Mouse (Mus musculus): ENCODE measurements around the gene Lgals3. TPM values are rescaled to one million over a fixed set of nuclear protein-coding genes. Genes with fewer than 3 reads are reported as not detected.

Lgals3 gene
- polyA plus RNA-seq, 1 experiment from 2014 or later, result 1.5 TPM

DNA sequence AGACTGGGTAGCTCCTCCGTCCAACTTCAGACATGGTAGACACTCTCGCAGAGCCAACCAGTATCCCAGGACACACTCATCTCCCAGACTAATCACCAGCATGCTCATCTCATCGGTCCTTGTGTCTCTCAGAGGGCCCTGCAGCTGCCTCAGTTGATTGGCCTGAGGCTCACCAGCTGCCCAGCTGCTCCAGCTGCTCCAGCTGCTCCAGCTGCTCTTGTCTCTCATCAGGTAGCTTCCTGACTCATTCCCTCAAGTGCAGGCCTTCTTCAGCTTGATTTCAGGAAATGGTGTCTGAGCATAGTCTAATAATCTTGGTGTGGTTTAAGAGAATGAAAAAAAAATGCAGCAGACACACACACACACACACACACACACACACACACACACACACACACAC lies 10.9 kb upstream of the Lgals3 start:
- WGBS, result 75% methylated on average over 3 of the region's 3 CpGs
- Histone ChIP-seq H3K9ac (replicated peaks; ENCODE audit: low read length) (no peak overlapping the region), H3K4me1 (ENCODE audit: control insufficient read depth, insufficient read depth, low read length) (no peaks in the 10 kb centered on the region), H3K9me3 (replicated peaks; ENCODE audit: control insufficient read depth, low read length) (no peaks in the 10 kb centered on the region), H3K27me3 (ENCODE audit: control insufficient read depth, insufficient read depth, low read length) (no peaks in the 10 kb centered on the region), H3K4me2 (ENCODE audit: low read depth, low read length) (no peak overlapping the region), H3K36me3 (replicated peaks; ENCODE audit: control insufficient read depth, insufficient read depth, low read depth, low read length) (no peaks in the 10 kb centered on the region), H3K4me3 (ENCODE audit: low read depth, low read length) (no peak overlapping the region), H3K27ac (replicated peaks; ENCODE audit: low read depth, low read length) (no peak overlapping the region)
- no peak for DNase-seq (ENCODE audit: low spot score)
- ATAC-seq (replicated peaks; ENCODE audit: insufficient number of reproducible peaks, low FRiP score, low TSS enrichment, low read depth), result no peak

DNA sequence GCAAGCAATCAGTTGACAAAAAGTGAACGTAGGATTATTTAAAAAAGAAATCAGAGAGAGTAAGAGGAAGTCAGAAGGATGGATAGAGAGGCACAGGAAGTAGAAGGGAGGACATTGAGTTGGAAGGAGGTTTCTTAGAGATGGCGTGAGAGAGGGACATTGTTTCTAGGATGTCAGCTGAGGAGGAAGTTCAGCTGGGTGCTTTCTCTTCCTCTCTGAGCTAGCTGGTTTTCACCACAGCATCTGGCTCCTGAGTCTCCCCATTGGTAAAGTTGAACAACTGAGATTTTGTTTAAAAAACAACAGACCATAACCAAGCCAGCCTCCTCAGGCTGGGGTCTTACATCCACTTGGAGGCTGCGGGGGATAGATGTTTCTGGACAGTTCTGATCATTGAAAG lies 7.9 kb upstream of the Lgals3 start:
- H3K4me3 ChIP-seq (ENCODE audit: low read depth, low read length), result no peak overlapping the region
- no peaks in the 10 kb centered on the region for H3K9me3 ChIP-seq (replicated peaks; ENCODE audit: control insufficient read depth, low read length)
- DNase-seq (ENCODE audit: low spot score), result no peak
- WGBS, result 78% methylated on average over 3 of the region's 3 CpGs
- no peaks in the 10 kb centered on the region for H3K36me3 ChIP-seq (replicated peaks; ENCODE audit: control insufficient read depth, insufficient read depth, low read depth, low read length)
- H3K27me3 ChIP-seq (ENCODE audit: control insufficient read depth, insufficient read depth, low read length), result no peaks in the 10 kb centered on the region
- H3K4me2 ChIP-seq (ENCODE audit: low read depth, low read length), result no peak overlapping the region
- no peak for ATAC-seq (replicated peaks; ENCODE audit: insufficient number of reproducible peaks, low FRiP score, low TSS enrichment, low read depth)
- no peak overlapping the region for H3K27ac ChIP-seq (replicated peaks; ENCODE audit: low read depth, low read length)
- H3K9ac ChIP-seq (replicated peaks; ENCODE audit: low read length), result no peak overlapping the region
- H3K4me1 ChIP-seq (ENCODE audit: control insufficient read depth, insufficient read depth, low read length), result no peaks in the 10 kb centered on the region

DNA sequence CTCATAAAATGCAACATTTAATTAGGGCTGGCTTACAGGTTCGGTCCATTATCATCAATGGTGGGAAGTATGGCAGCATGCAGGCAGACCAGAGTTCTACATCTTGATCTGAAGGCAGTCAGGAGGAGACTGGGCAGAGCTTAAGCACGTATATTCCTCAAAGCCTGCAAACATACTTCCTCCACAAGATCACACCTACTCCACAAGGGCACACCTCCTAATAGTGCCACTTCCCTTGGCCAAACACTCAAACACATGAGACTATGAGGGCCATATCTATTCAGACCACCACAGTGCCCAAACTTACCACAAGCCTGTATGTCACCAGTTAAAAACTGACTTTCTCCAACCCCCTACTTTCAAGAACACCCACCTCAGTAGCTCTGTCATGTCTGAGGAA lies 6.1 kb upstream of the Lgals3 start:
- Histone ChIP-seq H3K4me3 (ENCODE audit: low read depth, low read length) (no peak overlapping the region), H3K4me1 (ENCODE audit: control insufficient read depth, insufficient read depth, low read length) (no peaks in the 10 kb centered on the region), H3K4me2 (ENCODE audit: low read depth, low read length) (no peak overlapping the region), H3K9ac (replicated peaks; ENCODE audit: low read length) (no peak overlapping the region), H3K27me3 (ENCODE audit: control insufficient read depth, insufficient read depth, low read length) (no peaks in the 10 kb centered on the region), H3K27ac (replicated peaks; ENCODE audit: low read depth, low read length) (no peak overlapping the region), H3K36me3 (replicated peaks; ENCODE audit: control insufficient read depth, insufficient read depth, low read depth, low read length) (no peaks in the 10 kb centered on the region), H3K9me3 (replicated peaks; ENCODE audit: control insufficient read depth, low read length) (no peaks in the 10 kb centered on the region)
- DNase-seq (ENCODE audit: low spot score) (no peak), ATAC-seq (replicated peaks; ENCODE audit: insufficient number of reproducible peaks, low FRiP score, low TSS enrichment, low read depth) (no peak)
- 84% methylated on average over 2 of the region's 2 CpGs for WGBS

DNA sequence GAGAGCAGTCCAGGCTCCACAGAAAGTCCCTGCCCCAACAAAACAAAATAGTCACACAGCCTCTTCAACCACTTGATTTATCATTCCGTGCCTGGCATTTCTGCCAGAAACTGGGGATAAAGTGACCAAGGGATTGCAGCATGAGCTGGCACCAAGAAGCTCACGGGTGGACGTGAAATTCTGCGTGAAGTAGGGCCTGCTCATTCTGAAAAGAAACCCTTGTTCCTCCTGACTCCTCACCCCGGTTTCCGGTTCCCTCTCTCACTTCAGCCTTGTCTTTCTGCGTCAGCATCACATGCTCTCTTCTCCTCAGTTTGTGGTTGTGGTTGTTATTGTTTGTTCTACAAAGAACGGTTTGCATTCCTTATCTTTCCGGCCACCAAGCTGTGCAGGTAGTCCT lies 5.7 kb upstream of the Lgals3 start:
- no peak for DNase-seq (ENCODE audit: low spot score)
- H3K27me3 ChIP-seq (ENCODE audit: control insufficient read depth, insufficient read depth, low read length), result no peaks in the 10 kb centered on the region
- no peaks in the 10 kb centered on the region for H3K9me3 ChIP-seq (replicated peaks; ENCODE audit: control insufficient read depth, low read length)
- no peaks in the 10 kb centered on the region for H3K36me3 ChIP-seq (replicated peaks; ENCODE audit: control insufficient read depth, insufficient read depth, low read depth, low read length)
- no peaks in the 10 kb centered on the region for H3K4me1 ChIP-seq (ENCODE audit: control insufficient read depth, insufficient read depth, low read length)
- ATAC-seq (replicated peaks; ENCODE audit: insufficient number of reproducible peaks, low FRiP score, low TSS enrichment, low read depth), result no peak
- WGBS, result 85% methylated on average over 9 of the region's 9 CpGs
- H3K27ac ChIP-seq (replicated peaks; ENCODE audit: low read depth, low read length), result no peak overlapping the region
- no peak overlapping the region for H3K4me2 ChIP-seq (ENCODE audit: low read depth, low read length)
- H3K9ac ChIP-seq (replicated peaks; ENCODE audit: low read length), result no peak overlapping the region
- H3K4me3 ChIP-seq (ENCODE audit: low read depth, low read length), result no peak overlapping the region

DNA sequence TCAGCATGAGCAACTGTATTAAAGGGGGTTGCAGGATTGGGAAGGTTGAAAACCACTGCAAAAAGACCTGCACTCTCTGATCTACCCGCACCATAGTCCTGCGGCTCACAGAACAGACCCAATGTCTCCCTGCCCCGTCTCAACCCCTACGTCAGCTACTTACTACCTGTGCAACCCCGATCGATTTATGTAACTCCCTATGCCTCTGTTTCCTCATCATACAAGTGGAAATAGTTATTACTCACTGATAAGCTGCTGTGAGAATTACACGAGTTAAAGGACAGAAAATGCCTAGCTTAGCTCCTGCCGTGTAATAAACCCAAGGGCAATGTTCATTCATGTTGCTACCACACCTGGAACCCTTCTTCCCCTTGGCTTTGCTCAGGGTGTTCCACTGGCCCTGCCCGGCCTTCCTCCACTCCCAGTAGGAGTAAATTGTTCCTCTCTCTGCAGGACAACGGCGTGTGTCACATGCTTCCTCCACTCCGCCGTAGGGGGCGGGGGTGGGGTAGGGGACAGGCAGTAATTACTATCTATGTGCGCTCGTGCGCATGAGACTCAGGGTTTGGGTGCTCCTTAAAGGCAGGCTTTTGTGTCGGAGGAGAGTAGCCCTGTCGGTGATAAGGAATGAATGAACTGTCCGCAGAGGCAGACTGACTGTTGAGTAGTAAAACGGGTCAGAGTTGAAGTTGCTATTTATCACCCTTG lies 2.7 kb upstream of the Lgals3 start:
- no peaks in the 10 kb centered on the region for H3K36me3 ChIP-seq (replicated peaks; ENCODE audit: control insufficient read depth, insufficient read depth, low read depth, low read length)
- DNase-seq (ENCODE audit: low spot score), result no peak
- no peak overlapping the region for H3K4me2 ChIP-seq (ENCODE audit: low read depth, low read length)
- no peaks in the 10 kb centered on the region for H3K27me3 ChIP-seq (ENCODE audit: control insufficient read depth, insufficient read depth, low read length)
- no peak for ATAC-seq (replicated peaks; ENCODE audit: insufficient number of reproducible peaks, low FRiP score, low TSS enrichment, low read depth)
- H3K27ac ChIP-seq (replicated peaks; ENCODE audit: low read depth, low read length), result no peak overlapping the region
- H3K9ac ChIP-seq (replicated peaks; ENCODE audit: low read length), result no peak overlapping the region
- no peaks in the 10 kb centered on the region for H3K9me3 ChIP-seq (replicated peaks; ENCODE audit: control insufficient read depth, low read length)
- no peaks in the 10 kb centered on the region for H3K4me1 ChIP-seq (ENCODE audit: control insufficient read depth, insufficient read depth, low read length)
- 45% methylated on average over 21 of the region's 21 CpGs for WGBS
- H3K4me3 ChIP-seq (ENCODE audit: low read depth, low read length), result no peak overlapping the region

DNA sequence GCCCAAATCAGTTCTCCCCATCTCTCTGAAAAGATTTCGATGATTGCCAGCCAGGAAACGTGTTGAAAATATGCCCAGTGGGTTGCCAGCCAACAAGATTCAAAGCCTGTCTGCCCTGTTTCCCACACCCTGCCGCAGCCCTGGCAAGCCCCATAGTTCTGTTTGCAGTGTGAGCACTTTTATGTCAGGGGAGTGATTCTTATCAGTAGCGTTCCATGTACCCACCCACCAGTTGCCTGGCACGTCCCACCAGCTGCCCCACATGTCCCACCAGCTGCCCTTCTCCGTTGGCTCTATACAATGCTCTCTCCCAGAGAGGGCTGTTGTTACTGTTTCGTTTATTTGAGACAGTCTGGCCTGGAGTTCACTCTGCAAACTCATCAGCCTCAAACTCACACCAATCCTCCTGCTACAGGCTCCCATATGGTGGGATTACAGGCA lies 650 bp upstream of the Lgals3 start:
- Histone ChIP-seq H3K4me2 (ENCODE audit: low read depth, low read length) (no peak overlapping the region), H3K27ac (replicated peaks; ENCODE audit: low read depth, low read length) (no peak overlapping the region), H3K27me3 (ENCODE audit: control insufficient read depth, insufficient read depth, low read length) (no peaks in the 10 kb centered on the region), H3K4me3 (ENCODE audit: low read depth, low read length) (no peak overlapping the region), H3K9me3 (replicated peaks; ENCODE audit: control insufficient read depth, low read length) (no peaks in the 10 kb centered on the region), H3K9ac (replicated peaks; ENCODE audit: low read length) (no peak overlapping the region), H3K36me3 (replicated peaks; ENCODE audit: control insufficient read depth, insufficient read depth, low read depth, low read length) (no peaks in the 10 kb centered on the region), H3K4me1 (ENCODE audit: control insufficient read depth, insufficient read depth, low read length) (no peaks in the 10 kb centered on the region)
- no peak for ATAC-seq (replicated peaks; ENCODE audit: insufficient number of reproducible peaks, low FRiP score, low TSS enrichment, low read depth)
- no peak for DNase-seq (ENCODE audit: low spot score)
- 75% methylated on average over 7 of the region's 7 CpGs for WGBS

DNA sequence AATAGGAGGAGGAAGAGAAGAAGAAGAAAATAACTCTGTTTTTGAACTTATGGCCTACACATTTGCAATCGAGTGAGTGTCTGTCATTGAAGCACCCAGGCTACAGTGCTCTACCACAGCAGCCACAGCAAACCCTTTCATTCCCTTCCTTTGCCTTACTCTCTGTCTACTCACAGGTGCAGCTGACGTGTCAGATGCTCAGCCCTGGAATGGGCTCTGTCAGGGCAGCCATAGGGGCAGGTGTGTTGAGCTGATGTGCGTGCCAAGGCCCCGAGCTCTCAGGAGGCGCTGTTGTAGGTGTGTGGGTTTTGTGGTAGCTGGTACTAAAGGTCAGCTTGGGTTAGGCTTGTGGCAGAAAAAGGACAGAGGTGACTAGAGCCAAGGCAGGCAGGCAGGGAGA lies 2.2 kb downstream of the Lgals3 start:
- no peak overlapping the region for H3K9ac ChIP-seq (replicated peaks; ENCODE audit: low read length)
- no peak overlapping the region for H3K27ac ChIP-seq (replicated peaks; ENCODE audit: low read depth, low read length)
- no peak overlapping the region for H3K4me2 ChIP-seq (ENCODE audit: low read depth, low read length)
- H3K27me3 ChIP-seq (ENCODE audit: control insufficient read depth, insufficient read depth, low read length), result peaks cover 11% of the 10 kb centered on the region
- no peaks in the 10 kb centered on the region for H3K36me3 ChIP-seq (replicated peaks; ENCODE audit: control insufficient read depth, insufficient read depth, low read depth, low read length)
- H3K4me3 ChIP-seq (ENCODE audit: low read depth, low read length), result no peak overlapping the region
- DNase-seq (ENCODE audit: low spot score), result no peak
- WGBS, result 89% methylated on average over 5 of the region's 5 CpGs
- no peaks in the 10 kb centered on the region for H3K9me3 ChIP-seq (replicated peaks; ENCODE audit: control insufficient read depth, low read length)
- ATAC-seq (replicated peaks; ENCODE audit: insufficient number of reproducible peaks, low FRiP score, low TSS enrichment, low read depth), result no peak
- H3K4me1 ChIP-seq (ENCODE audit: control insufficient read depth, insufficient read depth, low read length), result 0 out of 2 replicates have a peak, but pooled peaks cover 2% of the 10 kb centered on the region

DNA sequence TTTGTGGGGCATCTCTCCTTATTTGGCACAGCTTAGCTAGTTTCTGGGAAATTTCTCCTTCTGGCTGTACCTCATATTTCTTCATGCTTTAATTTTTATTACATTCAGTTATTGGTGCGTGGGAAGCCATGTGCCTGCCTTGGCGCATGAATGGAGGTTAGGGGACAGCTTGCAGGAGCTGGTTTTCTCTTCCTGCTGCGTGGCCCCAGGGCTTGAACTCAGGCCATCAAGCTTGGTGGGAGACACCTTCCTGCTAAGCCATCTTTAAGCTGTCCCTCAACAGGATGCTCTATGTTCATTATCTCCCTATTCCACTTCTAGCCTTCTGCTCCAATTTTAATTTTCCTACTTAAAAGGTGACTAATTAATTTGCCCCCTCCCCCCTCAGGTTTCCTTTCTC lies 3.2 kb downstream of the Lgals3 start:
- no peaks in the 10 kb centered on the region for H3K36me3 ChIP-seq (replicated peaks; ENCODE audit: control insufficient read depth, insufficient read depth, low read depth, low read length)
- H3K27ac ChIP-seq (replicated peaks; ENCODE audit: low read depth, low read length), result no peak overlapping the region
- H3K27me3 ChIP-seq (ENCODE audit: control insufficient read depth, insufficient read depth, low read length), result peaks cover 11% of the 10 kb centered on the region
- DNase-seq (ENCODE audit: low spot score), result no peak
- H3K9ac ChIP-seq (replicated peaks; ENCODE audit: low read length), result no peak overlapping the region
- 0 out of 2 replicates have a peak, but pooled peaks cover 2% of the 10 kb centered on the region for H3K4me1 ChIP-seq (ENCODE audit: control insufficient read depth, insufficient read depth, low read length)
- no peaks in the 10 kb centered on the region for H3K9me3 ChIP-seq (replicated peaks; ENCODE audit: control insufficient read depth, low read length)
- no peak overlapping the region for H3K4me3 ChIP-seq (ENCODE audit: low read depth, low read length)
- no peak for ATAC-seq (replicated peaks; ENCODE audit: insufficient number of reproducible peaks, low FRiP score, low TSS enrichment, low read depth)
- WGBS, result 87% methylated on average over 3 of the region's 3 CpGs
- H3K4me2 ChIP-seq (ENCODE audit: low read depth, low read length), result no peak overlapping the region

All from embryonic facial prominence, embryonic 11.5 days (tissue).